Mouse (Mus musculus) cerebellum, adult 2 months (tissue): ENCODE data around the gene Sycp2l.

Experiments
- CTCF ChIP-seq: fragments of 200-500 bp; IDR thresholded peaks from 2 replicates; pipeline ENCODE4 v1.5.1; 2011; ENCODE audit warnings: low read depth, mild to moderate bottlenecking, control low read depth, low read length, moderate library complexity, borderline replicate concordance; ENCODE audit not compliant: insufficient read depth
- POLR2A ChIP-seq: fragments of 200-500 bp; IDR thresholded peaks from 2 replicates; pipeline ENCODE4 v1.6.1; 2011; ENCODE audit warnings: low read length, control low read depth, borderline replicate concordance; ENCODE audit not compliant: insufficient read depth

DNA sequence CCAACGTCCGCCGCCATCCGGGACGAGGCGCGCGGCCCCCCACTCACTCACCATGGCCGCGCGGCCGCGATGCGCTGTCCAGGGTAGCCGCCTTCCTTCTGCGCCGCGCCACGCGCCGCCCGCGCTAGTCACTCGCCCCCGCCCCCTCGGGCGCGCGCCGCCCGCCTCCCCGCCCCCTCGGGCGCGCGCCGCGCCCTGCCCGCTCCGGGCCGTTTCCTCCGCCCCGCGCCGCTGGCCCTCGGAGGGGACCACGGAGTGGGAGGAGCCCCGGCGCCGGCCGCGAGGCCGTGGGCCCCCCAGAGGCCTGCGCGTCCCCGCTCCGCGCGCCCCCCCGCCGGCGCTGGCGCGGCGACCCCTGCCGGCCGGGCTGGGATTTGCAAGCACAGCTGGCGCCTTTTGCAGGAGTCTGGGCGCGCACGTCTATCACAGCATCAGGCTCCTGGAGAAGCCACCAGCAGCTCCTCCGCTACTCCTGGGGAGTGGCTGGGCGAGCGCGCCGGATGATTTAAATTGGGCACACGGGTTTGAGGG is 106.3 kb downstream of the Sycp2l start, which contains the start of gene Elovl2:
- TF ChIP-seq CTCF = peak; percentile 25; the same call in 1 of the 2 replicates
- no peak for TF ChIP-seq POLR2A
